Mouse (Mus musculus): ENCODE results near the gene Mylk.

DNA sequence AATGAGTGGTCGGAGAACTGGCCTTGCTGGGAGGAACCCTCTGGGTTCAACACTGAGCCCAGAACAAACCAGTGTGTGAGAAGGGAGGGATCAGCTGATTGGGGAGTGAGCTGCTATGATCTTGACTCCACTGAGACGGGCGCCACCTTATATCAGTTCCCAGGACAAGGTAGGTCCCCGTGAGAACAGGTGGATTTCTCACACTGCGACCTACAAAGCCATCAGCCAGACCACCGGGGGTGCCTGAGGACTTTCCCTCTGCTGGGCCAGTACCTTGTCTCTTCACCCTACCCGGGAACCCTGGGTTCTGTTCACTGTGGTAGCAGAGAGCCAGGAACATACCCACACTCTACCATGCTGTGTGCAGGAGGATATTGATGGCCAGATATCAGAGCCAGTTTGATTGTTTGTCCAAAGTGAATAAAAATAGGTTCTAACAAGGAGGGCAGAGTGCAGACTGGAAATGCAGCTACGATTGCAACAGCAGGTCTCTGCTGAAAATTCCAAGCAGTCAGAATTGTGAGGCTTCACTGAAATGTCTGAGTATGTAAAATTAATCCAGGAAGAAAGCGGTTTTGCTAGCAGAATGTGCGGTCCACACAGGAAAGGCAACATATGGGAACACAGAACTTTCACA is 248.8 kb downstream of the Mylk start:
- no peak for TF ChIP-seq TAL1 (IDR thresholded peaks at IDR 0.05; ENCODE audit: low read length)
- no peak for TF ChIP-seq GATA1 (IDR thresholded peaks at IDR 0.05; ENCODE audit: low read length)

Measured in erythroblast, embryonic 14.5 days (primary cell).